Mouse (Mus musculus): Measurements from ENCODE around the gene Dnase1l3.

- TF ChIP-seq CTCF (IDR thresholded peaks at IDR 0.05; ENCODE audit: low read depth) (peak; percentile 61), EP300 (IDR thresholded peaks at IDR 0.05; ENCODE audit: low read depth) (no peak)
Measured at GRCm38 (mm10) chr14:7994271-7994767, at the start of gene Dnase1l3.
